In the genomic region with DNA sequence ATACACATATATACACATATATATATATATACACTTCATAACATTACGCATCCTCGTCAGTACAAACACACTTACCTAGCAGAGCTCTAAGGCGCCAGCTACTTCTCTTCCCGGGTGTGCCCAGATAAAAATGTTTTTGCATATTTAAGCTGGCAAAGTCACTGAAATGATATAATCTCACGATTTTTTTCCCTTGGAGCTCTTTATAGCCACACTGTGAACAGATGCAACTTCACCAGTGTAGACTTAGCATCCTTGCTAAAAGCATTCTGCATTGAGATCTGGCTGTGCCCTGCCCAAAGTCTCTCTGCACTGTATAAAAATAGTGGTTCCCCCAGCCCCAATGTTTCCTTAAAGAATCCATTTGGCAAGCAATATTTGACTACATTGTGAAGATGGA, we compare ENCODE assay signal across 12 mouse cellular contexts.
"Had no signal": no experiment of that assay in that cellular context is flagged by ENCODE, and none has a peak within 500 bp of the region (broad histone marks: within the 10 kb centered on the region; RNA-seq: fewer than 3 reads in every experiment).

No protein-coding gene starts in this region.

- ATAC-seq: intestine, postnatal 0 days; midbrain, embryonic 16.5 days had no signal

- H3K4me2 ChIP-seq: limb, embryonic 13.5 days; midbrain, embryonic 12.5 days; neural tube, embryonic 13.5 days; stomach, embryonic 15.5 days had no signal

- H3K27me3 ChIP-seq: limb, embryonic 13.5 days; neural tube, embryonic 13.5 days; stomach, embryonic 15.5 days had no signal

- DNase-seq: kidney, adult 8-10 months; kidney, postnatal 25 days; lung, adult 18-20 months; spleen, adult 18-20 months; thymus, postnatal 36 days had no signal

- H3K4me3 ChIP-seq: limb, embryonic 13.5 days; midbrain, embryonic 12.5 days; neural tube, embryonic 13.5 days; stomach, embryonic 15.5 days had no signal

- H3K9ac ChIP-seq: limb, embryonic 13.5 days; liver, embryonic 14.5 days; midbrain, embryonic 12.5 days; neural tube, embryonic 13.5 days; stomach, embryonic 15.5 days had no signal

- H3K9me3 ChIP-seq: limb, embryonic 13.5 days; midbrain, embryonic 12.5 days; neural tube, embryonic 13.5 days; stomach, embryonic 15.5 days had no signal

- H3K4me1 ChIP-seq: limb, embryonic 13.5 days had no signal

- H3K36me3 ChIP-seq: limb, embryonic 13.5 days; midbrain, embryonic 12.5 days; neural tube, embryonic 13.5 days; stomach, embryonic 15.5 days had no signal

- H3K27ac ChIP-seq: limb, embryonic 13.5 days; liver, embryonic 14.5 days; midbrain, embryonic 12.5 days; neural tube, embryonic 13.5 days; stomach, embryonic 15.5 days had no signal
